Mouse (Mus musculus): ENCODE results near the gene Ptchd4. TPM values are rescaled to one million over a fixed set of nuclear protein-coding genes. Genes with fewer than 3 reads are reported as not detected.

Gene Ptchd4
- polyA plus RNA-seq, 1 experiment from 2014 or later: 0.39 TPM

GRCm38 (mm10) chr17:42480173-42480991 lies 164.6 kb downstream of the Ptchd4 start:
- H3K27ac ChIP-seq (ENCODE audit: low read length): no peak overlapping the region
- 86% methylated on average over 5 of the region's 5 CpGs for WGBS

GRCm38 (mm10) chr17:42509356-42510262 lies 193.9 kb downstream of the Ptchd4 start:
- no peaks in the 10 kb centered on the region for H3K27me3 ChIP-seq (ENCODE audit: control insufficient read depth, insufficient read depth, low read length)
- no peaks in the 10 kb centered on the region for H3K9me3 ChIP-seq (replicated peaks; ENCODE audit: control insufficient read depth, low read length)
- no peaks in the 10 kb centered on the region for H3K4me1 ChIP-seq (ENCODE audit: control insufficient read depth, insufficient read depth, low read length)
- no peak overlapping the region for H3K9ac ChIP-seq (ENCODE audit: low read length)
- H3K27ac ChIP-seq (ENCODE audit: low read length): no peak overlapping the region
- ATAC-seq (ENCODE audit: insufficient read depth, low FRiP score): no peak
- H3K4me2 ChIP-seq (ENCODE audit: low read depth, low read length): no peak overlapping the region
- no peaks in the 10 kb centered on the region for H3K36me3 ChIP-seq (ENCODE audit: control insufficient read depth, insufficient read depth, low read length)
- WGBS: 70% methylated on average over 9 of the region's 9 CpGs
- H3K4me3 ChIP-seq (replicated peaks; ENCODE audit: low read length): no peak overlapping the region

More at GRCm38 (mm10) chr17:42480173-42480991, 164.6 kb downstream of the Ptchd4 start:
- no peak for ATAC-seq (ENCODE audit: insufficient read depth, low FRiP score)
- no peak overlapping the region for H3K9ac ChIP-seq (ENCODE audit: low read length)
- H3K4me2 ChIP-seq (ENCODE audit: low read depth, low read length): no peak overlapping the region
- no peaks in the 10 kb centered on the region for H3K4me1 ChIP-seq (ENCODE audit: control insufficient read depth, insufficient read depth, low read length)
- H3K36me3 ChIP-seq (ENCODE audit: control insufficient read depth, insufficient read depth, low read length): no peaks in the 10 kb centered on the region
- no peaks in the 10 kb centered on the region for H3K9me3 ChIP-seq (replicated peaks; ENCODE audit: control insufficient read depth, low read length)
- no peaks in the 10 kb centered on the region for H3K27me3 ChIP-seq (ENCODE audit: control insufficient read depth, insufficient read depth, low read length)
- no peak overlapping the region for H3K4me3 ChIP-seq (replicated peaks; ENCODE audit: low read length)

- Histone ChIP-seq H3K4me1 (ENCODE audit: control insufficient read depth, insufficient read depth, low read length) (no peaks in the 10 kb centered on the region), H3K9me3 (replicated peaks; ENCODE audit: control insufficient read depth, low read length) (no peaks in the 10 kb centered on the region), H3K27ac (ENCODE audit: low read length) (no peak overlapping the region), H3K4me3 (replicated peaks; ENCODE audit: low read length) (no peak overlapping the region), H3K9ac (ENCODE audit: low read length) (no peak overlapping the region), H3K4me2 (ENCODE audit: low read depth, low read length) (no peak overlapping the region), H3K27me3 (ENCODE audit: control insufficient read depth, insufficient read depth, low read length) (no peaks in the 10 kb centered on the region), H3K36me3 (ENCODE audit: control insufficient read depth, insufficient read depth, low read length) (no peaks in the 10 kb centered on the region)
- ATAC-seq (ENCODE audit: insufficient read depth, low FRiP score): no peak
- 68% methylated on average over 5 of the region's 5 CpGs for WGBS
Observed at GRCm38 (mm10) chr17:42530147-42530546, 214.4 kb downstream of the Ptchd4 start.

GRCm38 (mm10) chr17:42549578-42549977 lies 233.8 kb downstream of the Ptchd4 start:
- Histone ChIP-seq H3K4me2 (ENCODE audit: low read depth, low read length) (no peak overlapping the region), H3K4me3 (replicated peaks; ENCODE audit: low read length) (no peak overlapping the region), H3K36me3 (ENCODE audit: control insufficient read depth, insufficient read depth, low read length) (no peaks in the 10 kb centered on the region), H3K9ac (ENCODE audit: low read length) (no peak overlapping the region), H3K9me3 (replicated peaks; ENCODE audit: control insufficient read depth, low read length) (no peaks in the 10 kb centered on the region), H3K27me3 (ENCODE audit: control insufficient read depth, insufficient read depth, low read length) (no peaks in the 10 kb centered on the region), H3K4me1 (ENCODE audit: control insufficient read depth, insufficient read depth, low read length) (no peaks in the 10 kb centered on the region), H3K27ac (ENCODE audit: low read length) (no peak overlapping the region)
- WGBS: 85% methylated on average over 2 of the region's 2 CpGs
- ATAC-seq (ENCODE audit: insufficient read depth, low FRiP score): no peak
